8 mouse cellular contexts compared by ENCODE assay signal in genomic region chr19:7339867-7340266, GRCm38 (mm10). TPM values are rescaled to one million over a fixed set of nuclear protein-coding genes. Genes with fewer than 3 reads are reported as not detected.
DNase-seq lines count a peak whose midpoint lies in the region; ATAC-seq and TF ChIP-seq lines count a peak whose summit lies in the region.

No protein-coding gene starts in this region.

- H3K4me2 ChIP-seq in heart, embryonic 13.5 days: peak overlapping the region; percentile 93

- DNase-seq in heart, adult 8-10 months (ENCODE audit: low spot score): no peak
- no peak for DNase-seq in G1E (ENCODE audit: low spot score)
- no peak for DNase-seq in hindbrain, embryonic 10.5 days (ENCODE audit: low spot score)
- DNase-seq in midbrain, embryonic 10.5 days (ENCODE audit: low spot score): no peak
- DNase-seq in urinary bladder, postnatal 4 days (ENCODE audit: low spot score in 2 of 2): no peak
- no peak for DNase-seq in adrenal gland, postnatal 25 days
- no peak for DNase-seq in embryo, embryonic 9.5 days (ENCODE audit: extremely low spot score)

- ATAC-seq in heart, embryonic 13.5 days (ENCODE audit: extremely low read depth, insufficient number of reproducible peaks, low FRiP score, low TSS enrichment): no peak
- ATAC-seq in G1E (ENCODE audit: extremely low read depth, insufficient number of reproducible peaks, low FRiP score, poor library complexity, severe bottlenecking): no peak

- H3K36me3 ChIP-seq in heart, embryonic 13.5 days: peaks cover 4% of the 10 kb centered on the region; the same call in 1 of the 2 replicates
- peaks cover 47% of the 10 kb centered on the region for H3K36me3 ChIP-seq in G1E (replicated peaks)
- H3K36me3 ChIP-seq in hindbrain, embryonic 10.5 days: peaks cover 6% of the 10 kb centered on the region; the same call in 1 of the 2 replicates
- H3K36me3 ChIP-seq in midbrain, embryonic 10.5 days: peaks cover 9% of the 10 kb centered on the region; the same call in 1 of the 2 replicates

- H3K27me3 ChIP-seq in heart, embryonic 13.5 days (replicated peaks): no peaks in the 10 kb centered on the region
- H3K27me3 ChIP-seq in G1E (ENCODE audit: insufficient read depth, low read length): no peaks in the 10 kb centered on the region
- H3K27me3 ChIP-seq in hindbrain, embryonic 10.5 days (ENCODE audit: insufficient read depth, poor library complexity, severe bottlenecking): no peaks in the 10 kb centered on the region
- H3K27me3 ChIP-seq in midbrain, embryonic 10.5 days (ENCODE audit: low read depth, poor library complexity, severe bottlenecking): no peaks in the 10 kb centered on the region

- peak overlapping the region; percentile 91; the same call in 1 of the 2 replicates for H3K27ac ChIP-seq in heart, embryonic 13.5 days (replicated peaks)
- peak overlapping the region; percentile 8 for H3K27ac ChIP-seq in hindbrain, embryonic 10.5 days
- no peak overlapping the region for H3K27ac ChIP-seq in midbrain, embryonic 10.5 days (replicated peaks)

- no peaks in the 10 kb centered on the region for H3K9me3 ChIP-seq in heart, embryonic 13.5 days
- no peaks in the 10 kb centered on the region for H3K9me3 ChIP-seq in G1E (replicated peaks)
- no peaks in the 10 kb centered on the region for H3K9me3 ChIP-seq in hindbrain, embryonic 10.5 days
- no peaks in the 10 kb centered on the region for H3K9me3 ChIP-seq in midbrain, embryonic 10.5 days (replicated peaks)

- no peak for TF ChIP-seq CTCF in G1E (IDR thresholded peaks at IDR 0.05; ENCODE audit: low read depth, low read length)

- H3K4me3 ChIP-seq in heart, embryonic 13.5 days: peak overlapping the region; percentile 97
- H3K4me3 ChIP-seq in G1E (ENCODE audit: low read depth, low read length): peak overlapping the region; percentile 80
- peak overlapping the region; percentile 88 for H3K4me3 ChIP-seq in hindbrain, embryonic 10.5 days
- peak overlapping the region; percentile 92 for H3K4me3 ChIP-seq in midbrain, embryonic 10.5 days

- peak overlapping the region; percentile 99 for H3K9ac ChIP-seq in heart, embryonic 13.5 days

- H3K4me1 ChIP-seq in heart, embryonic 13.5 days: peaks cover 56% of the 10 kb centered on the region
- peaks cover 54% of the 10 kb centered on the region for H3K4me1 ChIP-seq in G1E (ENCODE audit: insufficient read depth, low read depth, low read length)
- peaks cover 46% of the 10 kb centered on the region for H3K4me1 ChIP-seq in hindbrain, embryonic 10.5 days (replicated peaks)
- peaks cover 41% of the 10 kb centered on the region for H3K4me1 ChIP-seq in midbrain, embryonic 10.5 days

- 48% methylated on average over 4 of the region's 4 CpGs for WGBS in heart, embryonic 13.5 days
- 61% methylated on average over 4 of the region's 4 CpGs for WGBS in hindbrain, embryonic 10.5 days
- WGBS in midbrain, embryonic 10.5 days: 56% methylated on average over 4 of the region's 4 CpGs

RNA-seq across cellular contexts. Expression of gene Mark2, which starts 1.8 kb away (rescaled TPM):
- 27.3 and 28.8 TPM in 2 replicates for polyA plus RNA-seq in heart, embryonic 13.5 days (2015; fragmentation: Nextera tagmentation; extraction: Ambion mirVana)
- 10 to 100 TPM; 44.5 to 54.2 (median 47.1) TPM for total RNA-seq in heart, adult 8-10 months (2022)
- total RNA-seq in G1E (2014; fragmentation: Nextera tagmentation): 170 and 182 TPM in 2 replicates
- 18.4 and 22.0 TPM in 2 replicates for total RNA-seq in G1E (2017)
- 297 and 319 TPM in 2 replicates for polyA plus RNA-seq in G1E (2012)
- 47.0 and 56.5 TPM in 2 replicates for polyA plus RNA-seq in hindbrain, embryonic 10.5 days (2016; fragmentation: Nextera tagmentation; extraction: Ambion mirVana)
- polyA plus RNA-seq in midbrain, embryonic 10.5 days (2016; fragmentation: Nextera tagmentation; extraction: Ambion mirVana): 45.5 and 46.0 TPM in 2 replicates
- total RNA-seq in adrenal gland, postnatal 25 days (2021): 85.5 and 96.0 TPM in 2 replicates

RNA-seq across cellular contexts. Expression of gene Spindoc, which starts 42.9 kb away (rescaled TPM):
- 18.8 and 22.3 TPM in 2 replicates for polyA plus RNA-seq in heart, embryonic 13.5 days (2015; fragmentation: Nextera tagmentation; extraction: Ambion mirVana)
- total RNA-seq in heart, adult 8-10 months (2022): 10 to 100 TPM; 13.3 to 15.1 (median 13.8) TPM
- total RNA-seq in G1E (2014; fragmentation: Nextera tagmentation): 13.3 and 18.1 TPM in 2 replicates
- total RNA-seq in G1E (2017): 8.0 and 8.2 TPM in 2 replicates
- polyA plus RNA-seq in G1E (2012): 31.8 and 34.2 TPM in 2 replicates
- 44.9 and 48.0 TPM in 2 replicates for polyA plus RNA-seq in hindbrain, embryonic 10.5 days (2016; fragmentation: Nextera tagmentation; extraction: Ambion mirVana)
- 43.1 and 51.7 TPM in 2 replicates for polyA plus RNA-seq in midbrain, embryonic 10.5 days (2016; fragmentation: Nextera tagmentation; extraction: Ambion mirVana)
- 20.9 and 21.1 TPM in 2 replicates for total RNA-seq in adrenal gland, postnatal 25 days (2021)
